Mouse (Mus musculus): ENCODE data around the gene Olfr371. TPM values are rescaled to one million over a fixed set of nuclear protein-coding genes. Genes with fewer than 3 reads are reported as not detected.

Olfr371 gene
- polyA plus RNA-seq (2015; fragmentation: Nextera tagmentation; extraction: Ambion mirVana): not detected in 2 replicates

GRCm38 (mm10) chr8:85225688-85226087, at the start of gene Olfr371:
TSS of gene Olfr371 (plus strand) at chr8:85225988.
- Histone ChIP-seq H3K4me3 (replicated peaks) (no peak within 1 kb of the TSS), H3K4me2 (replicated peaks) (no peak within 1 kb of the TSS), H3K9ac (replicated peaks) (no peak within 1 kb of the TSS), H3K9me3 (no peaks in the 10 kb centered on the region), H3K27ac (no peak within 1 kb of the TSS), H3K36me3 (no peaks in the 10 kb centered on the region), H3K27me3 (no peaks in the 10 kb centered on the region), H3K4me1 (replicated peaks) (no peaks in the 10 kb centered on the region)
- WGBS: 41% methylated on average over 1 of the region's 1 CpGs
- no peak for ATAC-seq

- Histone ChIP-seq H3K9ac (replicated peaks) (no peak overlapping the region), H3K27me3 (no peaks in the 10 kb centered on the region), H3K4me2 (replicated peaks) (no peak overlapping the region), H3K4me1 (replicated peaks) (no peaks in the 10 kb centered on the region), H3K9me3 (0 out of 2 replicates have a peak, but pooled peaks cover 2% of the 10 kb centered on the region), H3K4me3 (replicated peaks) (no peak overlapping the region), H3K27ac (no peak overlapping the region), H3K36me3 (no peaks in the 10 kb centered on the region)
- ATAC-seq: no peak
- WGBS: 83% methylated on average over 1 of the region's 1 CpGs
Observed at GRCm38 (mm10) chr8:85192346-85192745, 33.4 kb upstream of the Olfr371 start.

GRCm38 (mm10) chr8:85220220-85220619, 5.6 kb upstream of the Olfr371 start:
- H3K4me1 ChIP-seq (replicated peaks): no peaks in the 10 kb centered on the region
- H3K27ac ChIP-seq: no peak overlapping the region
- H3K9me3 ChIP-seq: no peaks in the 10 kb centered on the region
- H3K27me3 ChIP-seq: no peaks in the 10 kb centered on the region
- H3K36me3 ChIP-seq: no peaks in the 10 kb centered on the region
- H3K4me3 ChIP-seq (replicated peaks): no peak overlapping the region
- no peak overlapping the region for H3K4me2 ChIP-seq (replicated peaks)
- no peak overlapping the region for H3K9ac ChIP-seq (replicated peaks)
- no peak for ATAC-seq
- WGBS: 84% methylated on average over 4 of the region's 4 CpGs

DNA sequence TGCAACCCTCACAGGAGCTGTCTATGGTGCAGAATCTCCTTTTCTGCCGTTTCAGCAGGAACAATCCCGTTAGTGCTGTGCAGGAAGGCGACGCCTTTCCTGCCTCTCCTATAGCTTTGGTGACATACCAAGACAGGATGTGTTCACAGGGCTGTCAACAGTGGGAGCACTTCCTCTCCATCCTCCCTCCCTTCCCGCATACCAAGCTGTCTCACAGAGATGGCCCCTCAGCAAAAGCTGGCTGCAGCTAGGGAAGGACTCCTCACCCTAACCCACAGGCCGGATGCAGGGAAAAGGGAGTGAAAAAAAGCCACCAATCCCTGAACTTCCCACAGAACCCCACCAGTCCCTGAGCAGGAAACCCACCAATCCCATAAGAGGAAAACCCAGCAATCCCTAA, 4.8 kb upstream of the Olfr371 start:
- WGBS: 60% methylated on average over 6 of the region's 6 CpGs

DNA sequence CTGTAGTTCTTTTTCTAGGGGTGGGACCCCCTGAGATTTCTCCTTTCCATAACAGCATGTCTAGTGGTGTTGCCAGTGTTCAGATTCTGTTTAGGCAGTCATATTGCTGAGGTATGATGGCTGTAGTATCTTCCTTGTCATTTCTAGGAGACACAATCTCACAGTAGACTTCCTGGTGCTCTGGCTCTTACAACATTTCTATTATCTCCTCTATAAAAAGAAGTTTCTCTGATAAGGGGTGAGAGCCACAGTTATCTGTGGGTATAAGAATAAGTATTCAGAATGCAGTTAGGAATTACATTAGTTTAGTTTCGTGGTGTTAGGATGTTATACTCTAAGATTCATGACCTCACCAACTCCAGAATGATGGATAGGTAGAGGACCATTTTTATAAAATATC, 1.5 kb downstream of the Olfr371 start:
- ATAC-seq: no peak
- Histone ChIP-seq H3K4me2 (replicated peaks) (no peak overlapping the region), H3K9me3 (no peaks in the 10 kb centered on the region), H3K27ac (no peak overlapping the region), H3K4me3 (replicated peaks) (no peak overlapping the region), H3K36me3 (no peaks in the 10 kb centered on the region), H3K4me1 (replicated peaks) (no peaks in the 10 kb centered on the region), H3K9ac (replicated peaks) (no peak overlapping the region), H3K27me3 (no peaks in the 10 kb centered on the region)
- 72% methylated on average over 1 of the region's 1 CpGs for WGBS

More for the DNA sequence above, 4.8 kb upstream of the Olfr371 start:
- no peak for ATAC-seq
- Histone ChIP-seq H3K27ac (no peak overlapping the region), H3K27me3 (no peaks in the 10 kb centered on the region), H3K4me1 (replicated peaks) (no peaks in the 10 kb centered on the region), H3K36me3 (no peaks in the 10 kb centered on the region), H3K4me3 (replicated peaks) (no peak overlapping the region), H3K9me3 (no peaks in the 10 kb centered on the region), H3K4me2 (replicated peaks) (no peak overlapping the region), H3K9ac (replicated peaks) (no peak overlapping the region)

Other genes with a start within 250 kb of the Olfr371 start
- gene Junb, start 247.3 kb upstream of the Olfr371 start, polyA plus RNA-seq (2015; fragmentation: Nextera tagmentation; extraction: Ambion mirVana): 3.5 and 6.1 TPM in 2 replicates
- 23.5 and 23.8 TPM in 2 replicates for gene Hook2, start 235.4 kb upstream of the Olfr371 start, polyA plus RNA-seq (2015; fragmentation: Nextera tagmentation; extraction: Ambion mirVana)
- gene Best2, start 211.5 kb upstream of the Olfr371 start, polyA plus RNA-seq (2015; fragmentation: Nextera tagmentation; extraction: Ambion mirVana): not detected in 2 replicates
- gene Asna1, start 200.7 kb upstream of the Olfr371 start, polyA plus RNA-seq (2015; fragmentation: Nextera tagmentation; extraction: Ambion mirVana): 151 and 154 TPM in 2 replicates
- 135 and 153 TPM in 2 replicates for gene Trir, start 199.2 kb upstream of the Olfr371 start, polyA plus RNA-seq (2015; fragmentation: Nextera tagmentation; extraction: Ambion mirVana)
- 51.7 and 56.8 TPM in 2 replicates for gene Tnpo2, start 189.1 kb upstream of the Olfr371 start, polyA plus RNA-seq (2015; fragmentation: Nextera tagmentation; extraction: Ambion mirVana)
- 61.7 and 64.3 TPM in 2 replicates for gene Fbxw9, start 165.9 kb upstream of the Olfr371 start, polyA plus RNA-seq (2015; fragmentation: Nextera tagmentation; extraction: Ambion mirVana)
- gene Gm5741, start 158.0 kb upstream of the Olfr371 start, polyA plus RNA-seq (2015; fragmentation: Nextera tagmentation; extraction: Ambion mirVana): 0.83 TPM in 1 of 2 replicates, not detected in the other
- 90.0 and 93.2 TPM in 2 replicates for gene Dhps, start 154.2 kb upstream of the Olfr371 start, polyA plus RNA-seq (2015; fragmentation: Nextera tagmentation; extraction: Ambion mirVana)
- 134 and 137 TPM in 2 replicates for gene Wdr83os, start 145.2 kb upstream of the Olfr371 start, polyA plus RNA-seq (2015; fragmentation: Nextera tagmentation; extraction: Ambion mirVana)
- gene Wdr83, start 144.7 kb upstream of the Olfr371 start, polyA plus RNA-seq (2015; fragmentation: Nextera tagmentation; extraction: Ambion mirVana): 64.1 and 68.8 TPM in 2 replicates
- 16.6 and 17.3 TPM in 2 replicates for gene Man2b1, start 142.7 kb upstream of the Olfr371 start, polyA plus RNA-seq (2015; fragmentation: Nextera tagmentation; extraction: Ambion mirVana)
- 2.6 and 2.9 TPM in 2 replicates for gene Zfp791, start 102.9 kb upstream of the Olfr371 start, polyA plus RNA-seq (2015; fragmentation: Nextera tagmentation; extraction: Ambion mirVana)
- not detected in 2 replicates for gene Cks1brt, start 74.1 kb upstream of the Olfr371 start, polyA plus RNA-seq (2015; fragmentation: Nextera tagmentation; extraction: Ambion mirVana)
- gene Orc6, start 73.6 kb downstream of the Olfr371 start, polyA plus RNA-seq (2015; fragmentation: Nextera tagmentation; extraction: Ambion mirVana): 76.5 and 90.4 TPM in 2 replicates
- gene Vps35, start 73.8 kb downstream of the Olfr371 start, polyA plus RNA-seq (2015; fragmentation: Nextera tagmentation; extraction: Ambion mirVana): 170 and 177 TPM in 2 replicates
- 0.07 and 0.09 TPM in 2 replicates for gene Mylk3, start 160.4 kb downstream of the Olfr371 start, polyA plus RNA-seq (2015; fragmentation: Nextera tagmentation; extraction: Ambion mirVana)
- 39.4 and 46.3 TPM in 2 replicates for gene 4921524J17Rik, start 206.8 kb downstream of the Olfr371 start, polyA plus RNA-seq (2015; fragmentation: Nextera tagmentation; extraction: Ambion mirVana)

Measured in midbrain, embryonic 13.5 days (tissue).